Mouse (Mus musculus): Measurements from ENCODE around the gene Sh3tc1. TPM values are rescaled to one million over a fixed set of nuclear protein-coding genes. Genes with fewer than 3 reads are reported as not detected.

The Sh3tc1 gene
- polyA plus RNA-seq (2012) = 0.01 and 0.03 TPM in 2 replicates

GRCm38 (mm10) chr5:35739536-35740278 lies at the start of gene Sh3tc1:
TSS of gene Sh3tc1 (minus strand) at chr5:35739987.
- no peak for TF ChIP-seq TAL1 (IDR thresholded peaks at IDR 0.05; ENCODE audit: low read length)
- no peak for TF ChIP-seq GATA1 (IDR thresholded peaks at IDR 0.05; ENCODE audit: low read length)
- no peaks in the 10 kb centered on the region; the same call in 1 of the 2 replicates for H3K4me1 ChIP-seq (ENCODE audit: control insufficient read depth)
- no peaks in the 10 kb centered on the region for H3K9me3 ChIP-seq (ENCODE audit: control insufficient read depth, low read length)
- H3K4me3 ChIP-seq (replicated peaks) = no peak within 1 kb of the TSS
- no peaks in the 10 kb centered on the region; the same call in 1 of the 2 replicates for H3K27me3 ChIP-seq (ENCODE audit: control insufficient read depth)
- no peaks in the 10 kb centered on the region for H3K36me3 ChIP-seq (ENCODE audit: control insufficient read depth)

- H3K27me3 ChIP-seq (ENCODE audit: control insufficient read depth) = no peaks in the 10 kb centered on the region
- no peaks in the 10 kb centered on the region for H3K36me3 ChIP-seq (ENCODE audit: control insufficient read depth)
- no peak overlapping the region for H3K4me3 ChIP-seq (replicated peaks)
- H3K9me3 ChIP-seq (ENCODE audit: control insufficient read depth, low read length) = no peaks in the 10 kb centered on the region
- H3K4me1 ChIP-seq (ENCODE audit: control insufficient read depth) = no peaks in the 10 kb centered on the region; the same call in 1 of the 2 replicates
- TF ChIP-seq GATA1 (IDR thresholded peaks at IDR 0.05; ENCODE audit: low read length) (no peak), TAL1 (IDR thresholded peaks at IDR 0.05; ENCODE audit: low read length) (no peak)
Observed at GRCm38 (mm10) chr5:35788719-35789118, 48.9 kb upstream of the Sh3tc1 start.

GRCm38 (mm10) chr5:35787847-35788246 lies 48.1 kb upstream of the Sh3tc1 start:
- Histone ChIP-seq H3K36me3 (ENCODE audit: control insufficient read depth) (no peaks in the 10 kb centered on the region), H3K27me3 (ENCODE audit: control insufficient read depth) (no peaks in the 10 kb centered on the region), H3K4me1 (ENCODE audit: control insufficient read depth) (no peaks in the 10 kb centered on the region; the same call in 1 of the 2 replicates), H3K4me3 (replicated peaks) (no peak overlapping the region), H3K9me3 (ENCODE audit: control insufficient read depth, low read length) (no peaks in the 10 kb centered on the region)
- TF ChIP-seq TAL1 (IDR thresholded peaks at IDR 0.05; ENCODE audit: low read length) (no peak), GATA1 (IDR thresholded peaks at IDR 0.05; ENCODE audit: low read length) (no peak)

- TF ChIP-seq GATA1 (IDR thresholded peaks at IDR 0.05; ENCODE audit: low read length) (no peak), TAL1 (IDR thresholded peaks at IDR 0.05; ENCODE audit: low read length) (no peak)
- Histone ChIP-seq H3K9me3 (ENCODE audit: control insufficient read depth, low read length) (no peaks in the 10 kb centered on the region), H3K4me1 (ENCODE audit: control insufficient read depth) (no peaks in the 10 kb centered on the region; the same call in 1 of the 2 replicates), H3K36me3 (ENCODE audit: control insufficient read depth) (no peaks in the 10 kb centered on the region), H3K4me3 (replicated peaks) (no peak overlapping the region), H3K27me3 (ENCODE audit: control insufficient read depth) (no peaks in the 10 kb centered on the region)
Observed at GRCm38 (mm10) chr5:35785853-35786252, 46.1 kb upstream of the Sh3tc1 start.

- H3K9me3 ChIP-seq (ENCODE audit: control insufficient read depth, low read length) = no peaks in the 10 kb centered on the region
- H3K36me3 ChIP-seq (ENCODE audit: control insufficient read depth) = no peaks in the 10 kb centered on the region
- no peaks in the 10 kb centered on the region for H3K27me3 ChIP-seq (ENCODE audit: control insufficient read depth)
- no peaks in the 10 kb centered on the region for H3K4me1 ChIP-seq (ENCODE audit: control insufficient read depth)
- H3K4me3 ChIP-seq (replicated peaks) = no peak overlapping the region
- no peak for TF ChIP-seq TAL1 (IDR thresholded peaks at IDR 0.05; ENCODE audit: low read length)
- no peak for TF ChIP-seq GATA1 (IDR thresholded peaks at IDR 0.05; ENCODE audit: low read length)
Observed at GRCm38 (mm10) chr5:35782648-35783180, 42.9 kb upstream of the Sh3tc1 start.

- Histone ChIP-seq H3K4me3 (replicated peaks) (no peak overlapping the region), H3K27me3 (ENCODE audit: control insufficient read depth) (no peaks in the 10 kb centered on the region), H3K9me3 (ENCODE audit: control insufficient read depth, low read length) (no peaks in the 10 kb centered on the region), H3K36me3 (ENCODE audit: control insufficient read depth) (no peaks in the 10 kb centered on the region), H3K4me1 (ENCODE audit: control insufficient read depth) (no peaks in the 10 kb centered on the region)
- no peak for TF ChIP-seq TAL1 (IDR thresholded peaks at IDR 0.05; ENCODE audit: low read length)
- TF ChIP-seq GATA1 (IDR thresholded peaks at IDR 0.05; ENCODE audit: low read length) = no peak
Observed at GRCm38 (mm10) chr5:35781116-35781515, 41.3 kb upstream of the Sh3tc1 start.

GRCm38 (mm10) chr5:35774137-35774424 lies 34.3 kb upstream of the Sh3tc1 start:
- Histone ChIP-seq H3K4me3 (replicated peaks) (no peak overlapping the region), H3K36me3 (ENCODE audit: control insufficient read depth) (no peaks in the 10 kb centered on the region), H3K9me3 (ENCODE audit: control insufficient read depth, low read length) (no peaks in the 10 kb centered on the region), H3K4me1 (ENCODE audit: control insufficient read depth) (peaks cover 2% of the 10 kb centered on the region; the same call in 1 of the 2 replicates), H3K27me3 (ENCODE audit: control insufficient read depth) (no peaks in the 10 kb centered on the region)
- TF ChIP-seq GATA1 (IDR thresholded peaks at IDR 0.05; ENCODE audit: low read length) (no peak), TAL1 (IDR thresholded peaks at IDR 0.05; ENCODE audit: low read length) (no peak)

- TF ChIP-seq TAL1 (IDR thresholded peaks at IDR 0.05; ENCODE audit: low read length) = no peak
- no peak for TF ChIP-seq GATA1 (IDR thresholded peaks at IDR 0.05; ENCODE audit: low read length)
- no peak overlapping the region for H3K4me3 ChIP-seq (replicated peaks)
- no peaks in the 10 kb centered on the region for H3K9me3 ChIP-seq (ENCODE audit: control insufficient read depth, low read length)
- no peaks in the 10 kb centered on the region for H3K36me3 ChIP-seq (ENCODE audit: control insufficient read depth)
- H3K27me3 ChIP-seq (ENCODE audit: control insufficient read depth) = no peaks in the 10 kb centered on the region
- H3K4me1 ChIP-seq (ENCODE audit: control insufficient read depth) = peaks cover 2% of the 10 kb centered on the region; the same call in 1 of the 2 replicates
Observed at GRCm38 (mm10) chr5:35773274-35774136, 33.7 kb upstream of the Sh3tc1 start.
